Mouse (Mus musculus) heart, adult 2 months (tissue): ENCODE measurements around the gene Irf2.
"Not testable (repeated sequence)": the region's sequence is repeated elsewhere in the genome, so short reads cannot be mapped to it uniquely, and the experiment has no call there.

Experiments used
- EP300 ChIP-seq: fragments of 200-500 bp; IDR thresholded peaks from 2 replicates; pipeline ENCODE4 v1.6.1; 2011; ENCODE audit warnings: low read depth, low read length, control low read depth; ENCODE audit not compliant: insufficient read depth
- POLR2A ChIP-seq: fragments of 200-500 bp; IDR thresholded peaks from 2 replicates; pipeline ENCODE4 v1.6.1; 2011; ENCODE audit warnings: mild to moderate bottlenecking, low read depth, low read length, control low read depth; ENCODE audit not compliant: insufficient read depth

DNA sequence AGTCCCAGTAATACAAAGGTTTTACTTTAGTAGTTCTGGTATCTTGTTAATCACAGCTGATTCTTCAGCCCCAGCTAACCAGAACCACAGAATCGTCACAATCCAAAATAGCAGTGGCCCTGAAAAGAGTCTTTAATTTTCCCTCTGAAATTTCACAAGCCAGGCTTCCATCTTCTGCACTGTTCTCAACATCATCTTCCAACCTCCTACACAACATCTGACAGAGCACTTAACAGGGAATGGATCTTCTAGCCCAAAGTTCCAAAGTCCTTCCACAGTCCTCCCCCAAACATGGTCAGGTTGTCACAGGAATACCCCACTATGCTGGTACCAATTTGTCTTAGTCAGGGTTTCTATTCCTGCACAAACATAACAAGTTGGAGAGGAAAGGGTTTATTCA, 9.9 kb upstream of the Irf2 start:
- not testable (repeated sequence) for TF ChIP-seq EP300, POLR2A
